Mouse (Mus musculus) thymus, adult 2 months (tissue): ENCODE measurements around the gene Ctf2.

Experiments used
- CTCF ChIP-seq: fragments of 200-500 bp; IDR thresholded peaks from 2 replicates; pipeline ENCODE4 v1.5.1; 2012; ENCODE audit warnings: mild to moderate bottlenecking, control low read depth, low read length, moderate library complexity, borderline replicate concordance; ENCODE audit not compliant: control insufficient read depth, poor library complexity, insufficient read depth; ENCODE audit errors: extremely low read depth
- POLR2A ChIP-seq: fragments of 200-500 bp; IDR thresholded peaks from 2 replicates; pipeline ENCODE4 v1.6.1; 2012; ENCODE audit warnings: mild to moderate bottlenecking, low read length, control low read depth, moderate library complexity; ENCODE audit not compliant: control insufficient read depth, poor library complexity, insufficient read depth; ENCODE audit errors: extremely low read depth

- TF ChIP-seq CTCF: no peak
- no peak for TF ChIP-seq POLR2A
Measured at GRCm38 (mm10) chr7:127772080-127772479, 40.1 kb upstream of the Ctf2 start.
